Mouse (Mus musculus): Measurements from ENCODE around the gene Tiam2.

DNA sequence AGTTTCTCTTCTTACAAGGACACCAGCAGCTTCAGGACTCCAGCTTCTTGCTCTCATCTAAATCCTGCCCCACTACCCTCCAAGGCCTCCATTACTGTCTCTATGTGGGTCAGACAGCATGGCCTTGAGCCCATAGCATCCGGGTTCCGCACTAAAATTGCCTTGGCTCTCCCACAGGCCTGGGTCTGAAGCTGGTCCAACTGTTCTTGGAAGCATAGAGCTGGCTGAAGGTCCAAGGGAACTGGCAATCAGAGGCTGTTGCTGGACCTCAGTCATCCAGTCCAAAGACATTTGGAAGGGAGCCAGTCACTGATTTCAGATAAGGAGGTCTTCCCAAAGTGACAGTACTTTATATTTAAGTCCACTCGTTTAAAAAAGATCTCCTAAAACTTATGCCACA lies 89.2 kb downstream of the Tiam2 start:
- TF ChIP-seq CTCF (IDR thresholded peaks at IDR 0.05; ENCODE audit: low read depth) (no peak), EP300 (optimal IDR thresholded peaks at IDR 0.05) (no peak)

Measured in stomach, postnatal 0 days (tissue).